8 mouse cellular contexts compared by ENCODE assay signal in the genomic region with DNA sequence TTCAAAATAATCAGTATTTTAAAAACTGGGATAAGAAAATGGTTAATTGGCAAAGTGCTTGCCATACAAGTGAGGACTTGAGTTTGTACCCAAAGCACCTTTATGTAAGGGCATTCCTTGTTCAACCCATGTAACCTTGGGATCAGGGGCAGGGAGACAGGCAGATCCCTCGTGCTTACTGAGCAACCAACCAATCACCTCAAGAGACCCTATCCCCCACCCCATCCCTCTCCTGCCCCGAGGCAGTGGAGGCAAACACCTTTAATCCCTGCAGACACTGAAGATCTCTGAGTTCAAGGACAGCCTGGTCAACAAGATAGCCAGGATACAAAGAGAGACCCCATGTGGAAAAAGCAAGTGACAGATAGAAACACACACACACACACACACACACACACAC. TPM values are rescaled to one million over a fixed set of nuclear protein-coding genes. Genes with fewer than 3 reads are reported as not detected.
DNase-seq lines count a peak whose midpoint lies in the region; ATAC-seq lines count a peak whose summit lies in the region.

No protein-coding gene starts in this region.

- no peaks in the 10 kb centered on the region for H3K27me3 ChIP-seq in embryonic facial prominence, embryonic 11.5 days (ENCODE audit: control insufficient read depth, insufficient read depth, low read length)
- H3K27me3 ChIP-seq in intestine, embryonic 16.5 days (replicated peaks; ENCODE audit: control insufficient read depth, insufficient read depth, low read length) = no peaks in the 10 kb centered on the region
- H3K27me3 ChIP-seq in midbrain, embryonic 16.5 days (ENCODE audit: control insufficient read depth, insufficient read depth, low read depth, low read length) = no peaks in the 10 kb centered on the region

- 60% methylated on average over 2 of the region's 2 CpGs for WGBS in embryonic facial prominence, embryonic 11.5 days
- 53% methylated on average over 2 of the region's 2 CpGs for WGBS in intestine, embryonic 16.5 days
- WGBS in midbrain, embryonic 16.5 days = 46% methylated on average over 2 of the region's 2 CpGs

- no peak overlapping the region for H3K4me3 ChIP-seq in embryonic facial prominence, embryonic 11.5 days (ENCODE audit: low read depth, low read length)
- H3K4me3 ChIP-seq in intestine, embryonic 16.5 days (ENCODE audit: low read length) = peak overlapping the region; percentile 85
- peak overlapping the region; percentile 61; the same call in 1 of the 2 replicates for H3K4me3 ChIP-seq in midbrain, embryonic 16.5 days (ENCODE audit: low read depth, low read length)

- peak; percentile 39 for DNase-seq in kidney, adult 11 months
- no peak for DNase-seq in kidney, postnatal 10 days
- DNase-seq in embryonic facial prominence, embryonic 11.5 days (ENCODE audit: low spot score) = no peak
- DNase-seq in right cerebral cortex, postnatal 14 days = no peak
- no peak for DNase-seq in c-Kit-positive CD71-positive TER-119-positive erythroid progenitor cells, embryonic 14.5 days (ENCODE audit: low spot score)
- no peak for DNase-seq in ovary, postnatal 10 days (ENCODE audit: low spot score)

- H3K9me3 ChIP-seq in embryonic facial prominence, embryonic 11.5 days (replicated peaks; ENCODE audit: control insufficient read depth, low read length) = peaks cover 4% of the 10 kb centered on the region; the same call in 1 of the 2 replicates
- H3K9me3 ChIP-seq in intestine, embryonic 16.5 days (ENCODE audit: control insufficient read depth, low read length) = peaks cover 4% of the 10 kb centered on the region; the same call in 1 of the 2 replicates
- no peaks in the 10 kb centered on the region for H3K9me3 ChIP-seq in midbrain, embryonic 16.5 days (replicated peaks; ENCODE audit: control insufficient read depth, low read length, poor library complexity, severe bottlenecking)

- H3K4me2 ChIP-seq in embryonic facial prominence, embryonic 11.5 days (ENCODE audit: low read depth, low read length) = peak overlapping the region; percentile 79; the same call in 1 of the 2 replicates
- H3K4me2 ChIP-seq in intestine, embryonic 16.5 days (ENCODE audit: low read depth, low read length) = peak overlapping the region; percentile 88
- peak overlapping the region; percentile 90 for H3K4me2 ChIP-seq in midbrain, embryonic 16.5 days (ENCODE audit: low read length)

- peaks cover 4% of the 10 kb centered on the region for H3K36me3 ChIP-seq in embryonic facial prominence, embryonic 11.5 days (replicated peaks; ENCODE audit: control insufficient read depth, insufficient read depth, low read depth, low read length)
- H3K36me3 ChIP-seq in intestine, embryonic 16.5 days (ENCODE audit: control insufficient read depth, insufficient read depth, low read length) = peaks cover 9% of the 10 kb centered on the region; the same call in 1 of the 2 replicates
- H3K36me3 ChIP-seq in midbrain, embryonic 16.5 days (ENCODE audit: control insufficient read depth, insufficient read depth, low read length) = peaks cover 4% of the 10 kb centered on the region

- H3K9ac ChIP-seq in embryonic facial prominence, embryonic 11.5 days (replicated peaks; ENCODE audit: low read length) = no peak overlapping the region
- H3K9ac ChIP-seq in intestine, embryonic 16.5 days (ENCODE audit: low read depth, low read length) = peak overlapping the region; percentile 83; the same call in 1 of the 2 replicates
- H3K9ac ChIP-seq in midbrain, embryonic 16.5 days (ENCODE audit: low read depth, low read length) = no peak overlapping the region

- ATAC-seq in embryonic facial prominence, embryonic 11.5 days (replicated peaks; ENCODE audit: insufficient number of reproducible peaks, low FRiP score, low TSS enrichment, low read depth) = no peak
- ATAC-seq in intestine, embryonic 16.5 days = no peak
- ATAC-seq in midbrain, embryonic 16.5 days = no peak

- no peak overlapping the region for H3K27ac ChIP-seq in embryonic facial prominence, embryonic 11.5 days (replicated peaks; ENCODE audit: low read depth, low read length)
- no peak overlapping the region for H3K27ac ChIP-seq in intestine, embryonic 16.5 days (ENCODE audit: low read length)
- no peak overlapping the region for H3K27ac ChIP-seq in midbrain, embryonic 16.5 days (ENCODE audit: low read length)

- no peaks in the 10 kb centered on the region for H3K4me1 ChIP-seq in embryonic facial prominence, embryonic 11.5 days (ENCODE audit: control insufficient read depth, insufficient read depth, low read length)
- peaks cover 16% of the 10 kb centered on the region for H3K4me1 ChIP-seq in intestine, embryonic 16.5 days (ENCODE audit: control insufficient read depth, insufficient read depth, low read length)
- H3K4me1 ChIP-seq in midbrain, embryonic 16.5 days (ENCODE audit: control insufficient read depth, insufficient read depth, low read length) = peaks cover 13% of the 10 kb centered on the region

RNA-seq across cellular contexts. Expression of gene L2hgdh, which starts 1.3 kb away (rescaled TPM):
- 17.3 and 18.6 TPM in 2 replicates for polyA plus RNA-seq in embryonic facial prominence, embryonic 11.5 days (2014; fragmentation: Nextera tagmentation; extraction: Ambion mirVana)
- 21.3 and 22.8 TPM in 2 replicates for polyA plus RNA-seq in intestine, embryonic 16.5 days (2015; fragmentation: Nextera tagmentation; extraction: Ambion mirVana)
- 14.6 and 15.6 TPM in 2 replicates for polyA plus RNA-seq in midbrain, embryonic 16.5 days (2015; fragmentation: Nextera tagmentation; extraction: Ambion mirVana)

RNA-seq across cellular contexts. Expression of gene Atp5s, which starts 1.4 kb away (rescaled TPM):
- polyA plus RNA-seq in embryonic facial prominence, embryonic 11.5 days (2014; fragmentation: Nextera tagmentation; extraction: Ambion mirVana) = 23.3 and 24.1 TPM in 2 replicates
- polyA plus RNA-seq in intestine, embryonic 16.5 days (2015; fragmentation: Nextera tagmentation; extraction: Ambion mirVana) = 33.4 and 33.5 TPM in 2 replicates
- polyA plus RNA-seq in midbrain, embryonic 16.5 days (2015; fragmentation: Nextera tagmentation; extraction: Ambion mirVana) = 35.9 and 41.6 TPM in 2 replicates

RNA-seq across cellular contexts. Expression of gene Sos2, which starts 41.7 kb away (rescaled TPM):
- polyA plus RNA-seq in embryonic facial prominence, embryonic 11.5 days (2014; fragmentation: Nextera tagmentation; extraction: Ambion mirVana) = 11.3 and 13.1 TPM in 2 replicates
- polyA plus RNA-seq in intestine, embryonic 16.5 days (2015; fragmentation: Nextera tagmentation; extraction: Ambion mirVana) = 7.0 and 7.2 TPM in 2 replicates
- polyA plus RNA-seq in midbrain, embryonic 16.5 days (2015; fragmentation: Nextera tagmentation; extraction: Ambion mirVana) = 12.9 and 14.2 TPM in 2 replicates
